In genomic region chr6:89013690-89014061, GRCm38 (mm10) we compare ENCODE assay signal across 20 mouse cellular contexts.
DNase-seq lines count a peak whose midpoint lies in the region; ATAC-seq and TF ChIP-seq lines count a peak whose summit lies in the region.
"Had no signal": no experiment of that assay in that cellular context is flagged by ENCODE, and none has a peak within 500 bp of the region (broad histone marks: within the 10 kb centered on the region; RNA-seq: fewer than 3 reads in every experiment).

No protein-coding gene starts in this region.

- H3K36me3 ChIP-seq in hindbrain, embryonic 10.5 days, result no peaks in the 10 kb centered on the region
- H3K36me3 ChIP-seq in hindbrain, postnatal 0 days (ENCODE audit: insufficient read depth, low read length), result no peaks in the 10 kb centered on the region
- no peaks in the 10 kb centered on the region for H3K36me3 ChIP-seq in hindbrain, embryonic 14.5 days (replicated peaks; ENCODE audit: control insufficient read depth, insufficient read depth)
- H3K36me3 ChIP-seq in midbrain, embryonic 14.5 days (ENCODE audit: control insufficient read depth, insufficient read depth, low read length), result no peaks in the 10 kb centered on the region
- no peaks in the 10 kb centered on the region for H3K36me3 ChIP-seq in neural tube, embryonic 15.5 days
- H3K36me3 ChIP-seq: G1E; heart, embryonic 13.5 days; intestine, embryonic 15.5 days; limb, embryonic 13.5 days; liver, embryonic 13.5 days had no signal

- H3K27me3 ChIP-seq in hindbrain, embryonic 10.5 days (ENCODE audit: insufficient read depth, poor library complexity, severe bottlenecking), result peaks cover 24% of the 10 kb centered on the region
- no peaks in the 10 kb centered on the region for H3K27me3 ChIP-seq in hindbrain, postnatal 0 days (ENCODE audit: insufficient read depth, low read length)
- H3K27me3 ChIP-seq in hindbrain, embryonic 14.5 days (ENCODE audit: control insufficient read depth, insufficient read depth, low read length), result peaks cover 6% of the 10 kb centered on the region; the same call in 1 of the 2 replicates
- 0 out of 2 replicates have a peak, but pooled peaks cover 3% of the 10 kb centered on the region for H3K27me3 ChIP-seq in midbrain, embryonic 14.5 days (ENCODE audit: control insufficient read depth, insufficient read depth, low read length)
- H3K27me3 ChIP-seq in neural tube, embryonic 15.5 days (replicated peaks), result no peaks in the 10 kb centered on the region
- H3K27me3 ChIP-seq: intestine, embryonic 15.5 days; limb, embryonic 13.5 days had no signal

- WGBS in hindbrain, embryonic 10.5 days, result 51% methylated on average over 8 of the region's 8 CpGs
- WGBS in hindbrain, postnatal 0 days, result 43% methylated on average over 8 of the region's 8 CpGs
- 36% methylated on average over 8 of the region's 8 CpGs for WGBS in hindbrain, embryonic 14.5 days
- WGBS in midbrain, embryonic 14.5 days, result 24% methylated on average over 8 of the region's 8 CpGs
- 40% methylated on average over 8 of the region's 8 CpGs for WGBS in neural tube, embryonic 15.5 days

- peak overlapping the region; percentile 90 for H3K27ac ChIP-seq in hindbrain, embryonic 10.5 days
- H3K27ac ChIP-seq in hindbrain, postnatal 0 days, result no peak overlapping the region; the same call in 1 of the 2 replicates
- peak overlapping the region; percentile 85 for H3K27ac ChIP-seq in hindbrain, embryonic 14.5 days
- peak overlapping the region; percentile 93 for H3K27ac ChIP-seq in midbrain, embryonic 14.5 days (replicated peaks; ENCODE audit: low read depth, low read length)
- H3K27ac ChIP-seq in neural tube, embryonic 15.5 days (replicated peaks), result peak overlapping the region; percentile 75
- H3K27ac ChIP-seq: heart, embryonic 13.5 days; intestine, embryonic 15.5 days; limb, embryonic 13.5 days; liver, embryonic 13.5 days had no signal

- no peak for DNase-seq in hindbrain, embryonic 10.5 days (ENCODE audit: low spot score)
- no peak for DNase-seq in hindbrain, postnatal 0 days (ENCODE audit: low spot score)
- no peak for DNase-seq in hindbrain, embryonic 14.5 days (ENCODE audit: low spot score)
- no peak for DNase-seq in midbrain, embryonic 14.5 days
- DNase-seq in right cerebral cortex, adult 18-20 months, result no peak
- DNase-seq: adrenal gland, postnatal 10 days; cerebellum, adult 9-11 months; kidney, postnatal 36 days; liver, embryonic 13.5 days; lung, embryonic 14.5 days; lung, postnatal 36 days; right cerebral cortex, postnatal 25 days had no signal

- peaks cover 62% of the 10 kb centered on the region for H3K4me1 ChIP-seq in hindbrain, embryonic 10.5 days (replicated peaks)
- peaks cover 16% of the 10 kb centered on the region; the same call in 1 of the 2 replicates for H3K4me1 ChIP-seq in hindbrain, postnatal 0 days (ENCODE audit: insufficient read depth, low read length)
- H3K4me1 ChIP-seq in hindbrain, embryonic 14.5 days (replicated peaks; ENCODE audit: control insufficient read depth, insufficient read depth, low read length), result peaks cover 34% of the 10 kb centered on the region
- peaks cover 46% of the 10 kb centered on the region for H3K4me1 ChIP-seq in midbrain, embryonic 14.5 days (ENCODE audit: control insufficient read depth, insufficient read depth, low read length)
- peaks cover 32% of the 10 kb centered on the region for H3K4me1 ChIP-seq in neural tube, embryonic 15.5 days

- no peak for ATAC-seq in hindbrain, postnatal 0 days
- peak; percentile 6; the same call in 1 of the 2 replicates for ATAC-seq in hindbrain, embryonic 14.5 days (ENCODE audit: low FRiP score)
- 0 out of 2 replicates have a peak, but pooled peaks have one; percentile 11 for ATAC-seq in midbrain, embryonic 14.5 days (ENCODE audit: low FRiP score, low TSS enrichment)
- peak; percentile 12; the same call in 1 of the 2 replicates for ATAC-seq in neural tube, embryonic 15.5 days (ENCODE audit: low FRiP score)
- no peak for ATAC-seq in inflammation-experienced regulatory T-cells, adult 6 months
- no peak for ATAC-seq in granulocyte monocyte progenitor cell, adult 5-6 weeks (replicated peaks; ENCODE audit: poor library complexity, severe bottlenecking)
- ATAC-seq: activated CD4-positive, CD25-positive, alpha-beta regulatory T cell, adult 4 months; intestine, embryonic 15.5 days had no signal

- H3K9me3 ChIP-seq in hindbrain, embryonic 10.5 days, result no peaks in the 10 kb centered on the region
- no peaks in the 10 kb centered on the region for H3K9me3 ChIP-seq in hindbrain, postnatal 0 days (ENCODE audit: low read length)
- no peaks in the 10 kb centered on the region for H3K9me3 ChIP-seq in hindbrain, embryonic 14.5 days (ENCODE audit: control insufficient read depth, low read length)
- H3K9me3 ChIP-seq in midbrain, embryonic 14.5 days (ENCODE audit: control insufficient read depth, low read length), result no peaks in the 10 kb centered on the region
- no peaks in the 10 kb centered on the region for H3K9me3 ChIP-seq in neural tube, embryonic 15.5 days (replicated peaks)
- H3K9me3 ChIP-seq: G1E; heart, embryonic 13.5 days; intestine, embryonic 15.5 days; limb, embryonic 13.5 days; liver, embryonic 13.5 days had no signal

- H3K4me2 ChIP-seq in hindbrain, postnatal 0 days (ENCODE audit: low read depth, low read length), result no peak overlapping the region
- no peak overlapping the region for H3K4me2 ChIP-seq in hindbrain, embryonic 14.5 days (replicated peaks)
- no peak overlapping the region for H3K4me2 ChIP-seq in midbrain, embryonic 14.5 days (ENCODE audit: low read length)
- H3K4me2 ChIP-seq in neural tube, embryonic 15.5 days, result no peak overlapping the region
- H3K4me2 ChIP-seq: heart, embryonic 13.5 days; intestine, embryonic 15.5 days; limb, embryonic 13.5 days; liver, embryonic 13.5 days; lung, embryonic 14.5 days had no signal

- no peak overlapping the region for H3K4me3 ChIP-seq in hindbrain, embryonic 10.5 days
- H3K4me3 ChIP-seq in hindbrain, postnatal 0 days (ENCODE audit: low read length), result no peak overlapping the region
- no peak overlapping the region for H3K4me3 ChIP-seq in hindbrain, embryonic 14.5 days (replicated peaks; ENCODE audit: low read length)
- H3K4me3 ChIP-seq in midbrain, embryonic 14.5 days (replicated peaks; ENCODE audit: low read depth, low read length), result no peak overlapping the region
- no peak overlapping the region for H3K4me3 ChIP-seq in neural tube, embryonic 15.5 days (replicated peaks)
- H3K4me3 ChIP-seq: heart, embryonic 13.5 days; intestine, embryonic 15.5 days; limb, embryonic 13.5 days; liver, embryonic 13.5 days had no signal

- no peak for TF ChIP-seq CTCF in hindbrain, postnatal 0 days (IDR thresholded peaks at IDR 0.05; ENCODE audit: low read depth)

- H3K9ac ChIP-seq in hindbrain, postnatal 0 days (replicated peaks; ENCODE audit: low read length), result no peak overlapping the region
- no peak overlapping the region; the same call in 1 of the 2 replicates for H3K9ac ChIP-seq in hindbrain, embryonic 14.5 days
- H3K9ac ChIP-seq in midbrain, embryonic 14.5 days (replicated peaks; ENCODE audit: low read length), result no peak overlapping the region; the same call in 1 of the 2 replicates
- H3K9ac ChIP-seq in neural tube, embryonic 15.5 days (replicated peaks), result no peak overlapping the region
- H3K9ac ChIP-seq: heart, embryonic 13.5 days; intestine, embryonic 15.5 days; limb, embryonic 13.5 days; liver, embryonic 13.5 days; lung, embryonic 14.5 days had no signal

Comparison
In these comparisons a context has a peak if more than half of its experiments do, and no peak if none do; other contexts are left out.
1. ATAC-seq: peak in hindbrain, embryonic 14.5 days (single experiment), midbrain, embryonic 14.5 days (single experiment) and neural tube, embryonic 15.5 days (single experiment); none in hindbrain, postnatal 0 days (single experiment), inflammation-experienced regulatory T-cells, adult 6 months (single experiment) and granulocyte monocyte progenitor cell, adult 5-6 weeks (single experiment).